Mouse (Mus musculus): ENCODE measurements around the gene 1700013G24Rik.

1700013G24Rik gene

DNA sequence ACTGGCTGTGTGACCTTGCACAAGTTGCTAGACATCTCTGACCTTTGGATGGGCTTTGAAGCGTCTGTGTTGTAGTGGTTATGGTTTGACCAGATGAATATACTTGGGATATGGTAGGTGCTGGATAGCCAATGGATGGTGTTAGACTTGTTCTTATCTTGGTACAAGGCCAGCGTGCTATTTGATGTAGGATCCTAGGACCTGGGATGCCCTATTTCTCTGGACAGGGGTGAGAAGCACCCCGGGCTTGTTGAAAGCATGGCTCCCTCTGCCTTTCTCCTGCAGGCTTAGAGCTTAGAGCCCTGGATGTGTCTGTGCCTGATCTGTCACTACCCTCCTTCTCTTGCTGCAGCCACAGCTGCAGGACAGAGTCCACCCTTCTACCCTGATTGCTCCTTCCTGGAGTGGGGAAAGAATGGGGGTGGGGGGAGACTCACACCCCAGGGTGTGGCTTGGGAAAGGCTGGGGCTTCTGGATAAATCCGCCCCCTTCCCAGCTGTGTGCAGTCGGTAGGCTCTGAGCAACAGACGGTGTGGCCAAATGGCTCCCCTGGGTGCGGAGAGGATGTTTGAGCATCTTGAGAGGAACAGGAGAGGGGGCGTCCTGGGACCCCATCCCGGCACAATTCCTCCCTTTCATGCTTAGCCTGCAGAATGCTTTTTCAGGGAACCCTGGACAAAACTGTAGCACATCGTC, 23.1 kb downstream of the 1700013G24Rik start:
- no peak for DNase-seq (ENCODE audit: low spot score in 2 of 2)

DNA sequence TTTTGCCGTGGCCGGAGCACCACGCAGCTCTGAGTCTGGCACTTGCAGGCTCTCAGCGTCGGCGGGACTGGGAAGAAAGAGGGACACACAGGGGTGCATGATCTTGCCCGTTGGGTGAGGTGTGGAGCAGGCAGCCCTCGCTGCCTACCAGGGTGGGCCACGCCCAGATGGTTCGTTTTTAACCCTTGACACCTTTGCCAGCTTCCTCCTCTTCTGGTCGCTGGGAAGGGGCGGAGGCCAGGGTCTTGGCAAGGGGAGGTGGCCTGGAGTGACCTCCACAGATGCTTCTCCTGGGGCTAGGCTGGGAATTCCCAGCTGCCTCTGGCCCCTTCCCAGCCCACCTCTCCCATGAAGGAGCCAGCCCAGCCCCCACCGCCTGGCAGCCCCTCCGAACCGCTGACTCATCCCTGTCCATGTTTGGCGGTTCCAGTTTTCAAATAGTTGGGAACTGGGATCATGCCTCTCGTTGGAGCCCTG, 23.7 kb downstream of the 1700013G24Rik start:
- DNase-seq (ENCODE audit: low spot score in 2 of 2) = no peak

- DNase-seq (ENCODE audit: low spot score in 2 of 2) = no peak
Measured at GRCm38 (mm10) chr4:137477611-137478010, 24.5 kb downstream of the 1700013G24Rik start.

GRCm38 (mm10) chr4:137478306-137478705, 25.2 kb downstream of the 1700013G24Rik start:
- DNase-seq (ENCODE audit: low spot score in 2 of 2) = no peak

- no peak for DNase-seq (ENCODE audit: low spot score in 2 of 2)
Measured at GRCm38 (mm10) chr4:137479757-137480156, 26.7 kb downstream of the 1700013G24Rik start.

GRCm38 (mm10) chr4:137480191-137480992, 27.3 kb downstream of the 1700013G24Rik start:
- no peak for DNase-seq (ENCODE audit: low spot score in 2 of 2)

GRCm38 (mm10) chr4:137480993-137481340, 27.9 kb downstream of the 1700013G24Rik start:
- no peak for DNase-seq (ENCODE audit: low spot score in 2 of 2)

DNA sequence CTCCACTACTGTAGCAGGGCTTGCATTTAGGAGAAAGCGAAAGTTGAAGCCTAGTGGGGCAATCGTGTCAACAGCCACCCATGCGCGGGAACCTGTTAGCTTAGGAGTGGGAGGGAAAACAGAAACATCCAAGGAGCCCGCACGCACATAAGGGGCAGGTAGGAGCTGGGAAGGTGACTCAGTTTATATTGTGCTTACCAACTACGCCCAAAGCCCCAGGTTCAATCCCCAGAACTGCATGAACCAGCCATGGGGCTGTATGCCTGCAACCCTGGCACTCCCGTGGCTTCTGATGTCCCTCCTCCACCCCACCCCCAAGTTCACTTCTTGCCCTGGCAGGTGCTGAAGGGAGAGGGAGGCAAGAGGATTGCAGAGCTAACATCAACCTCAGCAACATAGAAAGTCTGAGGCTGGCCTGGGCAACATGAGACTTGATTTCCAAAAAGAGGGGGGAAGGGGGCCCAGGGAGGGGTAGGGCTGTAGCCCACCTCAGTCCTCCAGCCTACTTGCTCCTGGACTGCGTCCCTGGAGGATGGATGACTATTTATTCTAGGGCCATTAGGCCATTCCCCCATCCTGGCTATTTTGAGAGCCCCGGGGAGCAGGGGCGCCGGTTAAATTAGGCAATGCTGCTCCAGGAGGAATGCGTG, 28.4 kb downstream of the 1700013G24Rik start:
- DNase-seq (ENCODE audit: low spot score in 2 of 2) = no peak

- DNase-seq (ENCODE audit: low spot score in 2 of 2) = no peak
Measured at GRCm38 (mm10) chr4:137483871-137484270, 30.8 kb downstream of the 1700013G24Rik start.

DNA sequence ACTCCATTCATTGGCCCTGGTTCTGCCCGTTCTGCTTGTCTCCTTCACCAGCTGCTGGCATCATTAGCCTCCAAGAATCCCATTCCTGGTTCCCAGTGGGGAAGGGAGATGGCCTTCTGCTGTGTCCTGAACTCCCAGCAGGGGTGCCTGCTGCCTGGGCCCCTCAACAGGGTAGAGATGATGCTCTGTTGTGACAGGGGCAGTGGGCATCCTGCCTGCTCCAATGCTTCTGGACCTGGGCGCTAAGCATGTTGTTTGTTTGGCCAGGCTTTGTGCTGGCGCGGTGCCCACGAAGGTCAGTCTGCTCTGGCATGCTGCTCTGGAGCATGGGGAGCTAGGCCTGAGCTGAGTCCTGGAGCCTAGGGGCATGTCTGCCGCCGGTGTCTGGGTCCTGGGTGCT, 31.5 kb downstream of the 1700013G24Rik start:
- no peak for DNase-seq (ENCODE audit: low spot score in 2 of 2)

GRCm38 (mm10) chr4:137485258-137485960, 32.3 kb downstream of the 1700013G24Rik start:
- no peak for DNase-seq (ENCODE audit: low spot score in 2 of 2)

- DNase-seq (ENCODE audit: low spot score in 2 of 2) = no peak
Measured at GRCm38 (mm10) chr4:137486081-137487014, 33.3 kb downstream of the 1700013G24Rik start.

DNA sequence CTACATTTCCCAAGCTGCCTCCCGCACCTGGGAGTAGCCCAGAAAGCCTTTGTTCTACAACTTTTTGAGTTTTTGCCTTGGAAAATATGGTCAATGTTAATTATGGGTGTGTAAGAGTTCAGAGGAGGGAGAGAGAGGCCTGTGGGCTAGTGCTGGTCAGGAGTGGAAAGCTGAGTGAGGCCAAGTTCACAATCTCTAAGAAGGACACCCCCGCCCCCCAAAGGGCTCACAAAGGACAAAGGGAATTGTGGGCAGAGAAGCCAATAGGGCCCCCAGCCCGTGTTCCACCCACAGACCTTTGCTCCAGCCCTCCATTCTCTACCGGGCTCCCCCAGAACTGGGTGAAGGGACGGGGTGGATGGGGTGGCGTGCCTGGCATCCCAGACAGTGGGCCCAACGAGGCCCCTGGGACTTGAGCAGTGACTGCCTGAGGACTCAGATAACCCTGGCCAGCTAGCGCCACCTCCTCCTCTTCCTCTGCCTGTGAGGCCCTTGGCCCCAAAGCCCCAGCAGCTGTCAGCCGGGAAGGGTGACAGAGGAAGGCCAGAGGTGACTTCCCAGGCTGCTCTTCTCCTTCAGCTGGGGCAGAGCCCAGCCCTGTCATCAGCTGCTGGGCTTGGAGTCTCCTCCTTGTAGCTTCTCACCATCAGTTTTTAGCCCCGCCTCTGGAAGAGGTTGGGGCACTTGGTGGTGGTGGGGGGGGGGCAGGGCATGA, 34.4 kb downstream of the 1700013G24Rik start:
- no peak for DNase-seq (ENCODE audit: low spot score in 2 of 2)

GRCm38 (mm10) chr4:137488038-137488437, 35.0 kb downstream of the 1700013G24Rik start:
- DNase-seq (ENCODE audit: low spot score in 2 of 2) = no peak

GRCm38 (mm10) chr4:137488571-137489303, 35.7 kb downstream of the 1700013G24Rik start:
- no peak for DNase-seq (ENCODE audit: low spot score in 2 of 2)

- no peak for DNase-seq (ENCODE audit: low spot score in 2 of 2)
Measured at GRCm38 (mm10) chr4:137489996-137490395, 36.9 kb downstream of the 1700013G24Rik start.

DNA sequence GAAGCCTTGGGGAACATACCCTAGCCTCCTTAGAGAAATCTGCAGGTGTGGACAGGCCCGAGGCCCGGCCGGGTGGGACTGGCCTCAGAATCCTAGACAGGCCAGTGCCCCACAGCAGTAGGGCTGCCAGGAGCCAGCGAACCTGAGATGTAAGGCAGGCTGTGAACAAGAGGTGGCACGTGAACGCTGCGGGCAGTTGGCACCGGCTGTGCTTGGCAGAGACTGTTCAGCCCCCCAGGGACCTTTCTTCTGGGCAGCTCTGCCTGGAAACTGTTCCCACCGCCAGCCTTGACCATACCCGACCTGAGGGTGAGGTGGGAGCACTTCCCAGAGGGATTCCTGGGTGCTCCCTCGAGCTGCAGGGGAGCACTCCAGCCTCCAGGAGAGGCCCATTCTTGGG, 39.5 kb downstream of the 1700013G24Rik start:
- no peak for DNase-seq (ENCODE audit: low spot score in 2 of 2)

DNA sequence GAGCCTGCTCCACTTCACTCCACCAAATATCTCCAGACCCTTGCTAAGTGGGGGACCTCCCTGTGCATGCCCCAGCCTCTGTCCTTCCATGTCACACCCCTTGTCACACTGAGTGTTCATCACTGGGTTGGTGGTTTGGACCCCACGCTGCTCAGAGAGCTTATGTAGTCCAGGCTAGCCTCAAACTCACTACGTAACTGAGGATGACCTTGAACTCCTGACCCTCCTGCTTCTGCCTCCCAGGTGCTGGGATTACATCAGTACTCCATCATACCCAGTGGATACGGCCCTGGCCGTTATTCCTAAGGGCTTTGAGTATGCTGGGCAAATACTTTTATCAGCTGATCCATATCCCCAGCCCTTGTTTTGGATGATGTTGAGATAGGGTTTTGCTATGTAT, 40.1 kb downstream of the 1700013G24Rik start:
- no peak for DNase-seq (ENCODE audit: low spot score in 2 of 2)

DNA sequence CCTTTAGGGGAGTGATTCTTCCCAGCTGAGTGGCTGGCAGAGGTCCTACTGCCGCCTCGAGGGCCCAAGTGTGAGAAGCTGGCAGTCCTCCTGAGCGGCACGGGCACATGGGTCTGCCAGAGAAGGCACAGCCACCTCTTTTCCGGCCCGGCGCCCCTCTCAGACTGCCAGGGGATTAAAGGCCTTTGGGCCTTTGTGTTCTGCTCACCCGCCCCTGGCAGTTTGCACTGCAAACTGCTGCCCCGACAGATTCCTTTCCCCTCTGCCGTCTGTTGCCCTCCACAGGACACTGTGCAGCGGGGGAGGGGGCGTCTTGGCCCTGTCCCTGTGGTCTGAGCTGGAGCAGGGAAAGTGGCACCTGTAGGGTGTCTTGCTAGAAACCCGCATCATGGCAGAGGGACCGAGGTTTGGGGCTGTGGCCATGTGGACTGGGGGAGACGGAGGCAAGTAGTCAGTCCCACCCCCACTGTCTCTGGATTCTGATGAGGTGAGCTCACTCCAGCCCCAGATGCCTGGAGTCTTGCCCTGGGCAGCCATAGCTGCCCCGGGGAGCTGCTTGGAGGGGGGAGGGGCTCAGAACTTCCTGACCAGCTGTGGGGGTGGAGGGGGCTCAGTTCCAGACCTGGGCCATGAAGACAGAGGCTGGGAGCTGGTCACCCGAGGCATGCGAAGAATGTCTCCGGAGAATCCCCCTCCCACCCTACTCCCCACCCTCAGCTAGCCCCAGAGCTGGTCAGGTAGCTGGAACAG, 41.8 kb downstream of the 1700013G24Rik start:
- no peak for DNase-seq (ENCODE audit: low spot score in 2 of 2)

Measured in spleen, postnatal 36 days (tissue).